Mouse (Mus musculus): ENCODE measurements around the gene Lcor. TPM values are rescaled to one million over a fixed set of nuclear protein-coding genes. Genes with fewer than 3 reads are reported as not detected.

The Lcor gene
- polyA plus RNA-seq, 1 experiment from 2014 or later: 26.6 TPM

DNA sequence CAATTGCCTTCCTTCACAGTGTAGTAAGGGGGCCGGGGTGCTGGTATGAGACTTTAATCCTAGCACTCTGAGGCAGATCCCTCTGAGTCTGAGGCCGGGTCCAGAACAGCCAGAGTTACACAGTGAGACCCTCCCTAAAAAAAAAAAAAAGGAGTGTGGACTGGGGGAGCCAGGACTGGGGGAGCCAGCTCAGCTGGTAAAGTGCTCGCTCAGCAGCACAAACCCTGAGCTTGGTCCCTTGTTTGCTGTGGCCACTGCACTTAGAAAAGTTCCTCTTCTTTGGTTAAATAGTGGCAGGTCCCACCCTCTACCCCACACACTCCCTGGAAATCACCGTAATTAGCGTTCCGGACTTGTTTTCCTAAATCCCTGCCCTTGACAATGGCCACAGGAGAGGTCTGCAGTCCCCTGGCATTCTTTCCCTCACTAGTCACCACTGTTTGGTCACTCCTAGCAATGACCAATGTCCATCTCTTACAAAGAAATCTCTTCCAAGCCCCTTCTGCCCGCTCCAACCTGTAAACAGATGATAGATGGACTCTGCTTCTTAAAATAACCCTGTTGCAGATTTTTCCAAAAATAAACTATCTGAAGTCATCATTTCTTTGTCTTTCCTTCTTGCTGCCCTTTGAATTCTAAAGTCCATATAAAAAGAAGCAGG lies 32.9 kb upstream of the Lcor start:
- Histone ChIP-seq H3K9ac (no peak overlapping the region), H3K4me2 (no peak overlapping the region), H3K4me3 (no peak overlapping the region), H3K27ac (replicated peaks) (no peak overlapping the region), H3K9me3 (no peaks in the 10 kb centered on the region), H3K36me3 (no peaks in the 10 kb centered on the region), H3K4me1 (replicated peaks) (no peaks in the 10 kb centered on the region), H3K27me3 (no peaks in the 10 kb centered on the region)
- 68% methylated on average over 7 of the region's 7 CpGs for WGBS
- no peak for ATAC-seq (ENCODE audit: low read depth)

GRCm38 (mm10) chr19:41452166-41452565 lies 30.3 kb upstream of the Lcor start:
- Histone ChIP-seq H3K4me1 (replicated peaks) (no peaks in the 10 kb centered on the region), H3K4me2 (no peak overlapping the region), H3K36me3 (no peaks in the 10 kb centered on the region), H3K4me3 (no peak overlapping the region), H3K27ac (replicated peaks) (no peak overlapping the region), H3K9me3 (no peaks in the 10 kb centered on the region), H3K27me3 (no peaks in the 10 kb centered on the region), H3K9ac (no peak overlapping the region)
- no peak for ATAC-seq (ENCODE audit: low read depth)
- WGBS: 15% methylated on average over 3 of the region's 3 CpGs

DNA sequence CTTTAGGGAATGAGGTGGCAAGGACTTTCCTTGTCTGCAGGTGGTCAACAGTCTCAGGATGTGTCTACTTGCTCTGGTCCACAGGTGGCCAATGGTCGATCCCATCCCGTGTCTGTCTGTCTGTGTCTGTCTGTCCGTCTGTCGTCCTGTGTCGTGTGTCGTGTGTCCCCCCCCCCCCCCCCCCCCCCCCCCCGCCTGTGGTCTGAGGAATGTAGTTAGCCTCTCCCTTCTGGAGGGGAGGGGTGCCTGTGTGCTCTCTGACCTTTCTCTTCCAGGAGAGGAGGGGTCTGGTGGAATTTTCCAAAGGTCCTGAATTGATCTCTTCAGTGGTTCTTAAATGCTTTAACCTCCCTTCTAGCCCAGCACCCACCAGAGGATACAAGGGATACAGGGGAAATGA lies 27.8 kb upstream of the Lcor start:
- Histone ChIP-seq H3K9me3 (no peaks in the 10 kb centered on the region), H3K4me1 (replicated peaks) (no peaks in the 10 kb centered on the region), H3K36me3 (no peaks in the 10 kb centered on the region), H3K9ac (no peak overlapping the region), H3K27ac (replicated peaks) (no peak overlapping the region), H3K4me3 (no peak overlapping the region), H3K4me2 (no peak overlapping the region), H3K27me3 (no peaks in the 10 kb centered on the region)
- WGBS: 66% methylated on average over 7 of the region's 7 CpGs
- no peak for ATAC-seq (ENCODE audit: low read depth)

GRCm38 (mm10) chr19:41455091-41455626 lies 27.3 kb upstream of the Lcor start:
- no peaks in the 10 kb centered on the region for H3K27me3 ChIP-seq

DNA sequence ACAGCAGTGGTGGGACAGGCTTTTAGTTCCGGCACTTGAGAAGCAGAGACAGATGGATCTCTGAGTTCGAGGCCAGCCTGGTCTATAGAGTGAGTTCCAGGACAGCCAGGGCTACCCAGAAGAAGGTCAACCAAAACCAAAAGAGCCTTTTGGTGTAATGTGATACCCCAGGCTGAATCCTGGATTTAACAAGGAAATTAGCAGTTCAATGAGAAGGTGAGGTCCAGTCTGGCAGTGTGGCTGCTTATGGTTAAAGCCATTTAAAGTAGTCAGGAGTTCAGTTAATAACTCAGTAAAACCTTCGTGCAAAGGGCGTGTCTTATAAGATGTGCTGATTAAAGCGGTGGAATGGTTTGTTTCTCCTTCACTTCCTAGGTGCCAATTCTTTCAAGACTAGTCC lies 25.3 kb upstream of the Lcor start:
- Histone ChIP-seq H3K27ac (replicated peaks) (no peak overlapping the region), H3K4me1 (replicated peaks) (no peaks in the 10 kb centered on the region), H3K36me3 (no peaks in the 10 kb centered on the region), H3K27me3 (no peaks in the 10 kb centered on the region), H3K9me3 (no peaks in the 10 kb centered on the region), H3K4me3 (no peak overlapping the region), H3K9ac (no peak overlapping the region), H3K4me2 (no peak overlapping the region)
- 86% methylated on average over 5 of the region's 5 CpGs for WGBS
- ATAC-seq (ENCODE audit: low read depth): no peak

More at GRCm38 (mm10) chr19:41455091-41455626, 27.3 kb upstream of the Lcor start:
- no peak overlapping the region for H3K4me3 ChIP-seq
- WGBS: 86% methylated on average over 6 of the region's 6 CpGs
- H3K9ac ChIP-seq: no peak overlapping the region
- no peak for ATAC-seq (ENCODE audit: low read depth)
- H3K9me3 ChIP-seq: no peaks in the 10 kb centered on the region
- no peaks in the 10 kb centered on the region for H3K36me3 ChIP-seq
- H3K27ac ChIP-seq (replicated peaks): no peak overlapping the region
- no peak overlapping the region for H3K4me2 ChIP-seq
- H3K4me1 ChIP-seq (replicated peaks): no peaks in the 10 kb centered on the region

GRCm38 (mm10) chr19:41462166-41462735 lies 20.2 kb upstream of the Lcor start:
- Histone ChIP-seq H3K9me3 (no peaks in the 10 kb centered on the region), H3K4me1 (replicated peaks) (no peaks in the 10 kb centered on the region), H3K27me3 (no peaks in the 10 kb centered on the region), H3K4me2 (no peak overlapping the region), H3K36me3 (no peaks in the 10 kb centered on the region), H3K27ac (replicated peaks) (no peak overlapping the region), H3K9ac (no peak overlapping the region), H3K4me3 (no peak overlapping the region)
- 87% methylated on average over 9 of the region's 9 CpGs for WGBS
- ATAC-seq (ENCODE audit: low read depth): no peak

DNA sequence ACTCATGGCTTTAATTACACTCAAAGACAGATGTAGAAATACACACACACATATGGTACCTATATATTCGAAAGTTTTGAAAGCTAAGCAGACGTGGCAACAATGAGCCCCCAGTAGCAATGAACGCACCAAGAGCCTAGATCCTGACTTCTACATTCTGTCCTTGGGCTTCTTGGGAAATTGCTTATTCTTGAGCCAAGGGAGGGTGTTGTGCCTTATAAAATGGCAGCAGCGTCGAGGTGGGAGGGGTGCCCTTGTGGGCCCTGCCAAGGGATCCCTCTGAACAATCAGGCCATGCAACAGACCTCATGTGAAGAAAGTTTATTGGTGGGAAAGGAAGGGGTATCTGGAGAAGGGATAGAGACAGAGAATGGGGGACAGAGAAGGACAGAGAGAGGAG lies 18.6 kb upstream of the Lcor start:
- Histone ChIP-seq H3K4me3 (no peak overlapping the region), H3K9ac (no peak overlapping the region), H3K27me3 (no peaks in the 10 kb centered on the region), H3K9me3 (no peaks in the 10 kb centered on the region), H3K4me2 (no peak overlapping the region), H3K36me3 (no peaks in the 10 kb centered on the region), H3K4me1 (replicated peaks) (no peaks in the 10 kb centered on the region), H3K27ac (replicated peaks) (no peak overlapping the region)
- WGBS: 91% methylated on average over 5 of the region's 5 CpGs
- no peak for ATAC-seq (ENCODE audit: low read depth)

DNA sequence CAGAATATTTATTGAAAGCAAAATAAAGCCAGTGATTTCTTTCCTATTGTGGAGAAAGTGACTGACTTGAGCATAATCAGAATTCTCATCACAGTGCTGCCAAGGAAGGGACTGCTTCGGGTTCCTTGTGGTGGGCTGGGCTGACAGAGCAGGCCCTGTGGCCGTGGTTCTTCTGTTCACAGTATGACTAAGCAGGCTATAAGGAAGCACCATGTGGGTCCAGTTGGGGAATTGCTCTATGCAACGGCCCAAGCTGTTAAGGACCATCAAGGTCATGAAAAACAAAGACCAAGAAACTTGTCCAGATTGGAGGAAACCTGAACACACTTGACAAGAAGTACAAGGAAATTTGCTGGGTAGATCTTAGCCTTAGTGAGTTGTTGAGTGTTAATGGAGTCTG lies 16.0 kb upstream of the Lcor start:
- Histone ChIP-seq H3K27ac (replicated peaks) (no peak overlapping the region), H3K4me2 (no peak overlapping the region), H3K4me1 (replicated peaks) (no peaks in the 10 kb centered on the region), H3K36me3 (no peaks in the 10 kb centered on the region), H3K9me3 (no peaks in the 10 kb centered on the region), H3K9ac (no peak overlapping the region), H3K27me3 (no peaks in the 10 kb centered on the region), H3K4me3 (no peak overlapping the region)
- no peak for ATAC-seq (ENCODE audit: low read depth)
- WGBS: 92% methylated on average over 3 of the region's 3 CpGs

DNA sequence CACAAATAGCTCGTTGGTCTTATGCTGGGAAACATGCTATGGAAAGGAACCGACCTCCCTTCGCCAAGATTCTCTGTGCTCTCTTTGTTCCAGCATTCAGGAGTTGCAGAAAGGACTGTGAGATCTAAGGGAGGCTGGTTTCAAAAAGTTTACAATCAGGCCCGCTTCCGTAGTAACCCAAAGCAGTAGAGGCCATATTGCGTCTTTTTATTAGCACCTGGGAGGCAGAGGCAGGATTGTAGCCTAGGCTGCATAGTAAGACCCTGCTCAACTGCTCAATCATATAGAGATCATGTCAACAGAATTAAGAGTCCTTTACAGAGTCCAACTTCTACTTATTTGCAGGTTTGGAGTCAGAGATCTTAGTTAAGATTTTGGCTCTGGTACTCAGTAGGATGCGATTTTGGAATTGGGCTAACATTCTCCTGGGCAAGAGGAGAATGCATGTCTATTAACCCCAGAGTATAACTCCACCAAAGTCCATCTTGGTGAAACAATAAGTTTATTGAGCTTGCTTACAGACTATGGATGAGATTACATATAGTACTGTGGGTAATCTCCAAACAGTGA lies 8.8 kb upstream of the Lcor start:
- WGBS: 88% methylated on average over 7 of the region's 7 CpGs
- H3K4me1 ChIP-seq (replicated peaks): no peaks in the 10 kb centered on the region
- ATAC-seq (ENCODE audit: low read depth): no peak

DNA sequence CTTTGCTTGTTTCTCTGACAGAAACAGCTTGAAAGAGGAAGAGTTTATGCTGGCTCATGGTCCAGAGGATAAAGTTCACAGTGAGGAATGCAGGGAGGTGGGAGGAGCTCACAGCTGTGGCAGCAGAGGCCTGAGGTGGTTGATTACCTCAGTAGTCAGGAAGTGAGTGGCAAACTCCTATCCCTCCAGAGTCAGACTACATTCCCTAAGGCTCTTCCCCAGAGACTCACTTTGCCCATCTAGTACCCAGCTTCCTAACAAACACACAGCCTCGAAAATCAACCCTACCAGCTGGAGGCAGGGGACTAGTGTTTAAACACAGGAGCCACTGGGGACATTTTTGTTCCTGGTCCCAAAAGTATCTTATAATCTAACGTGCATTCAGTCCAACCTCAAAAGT lies 7.5 kb upstream of the Lcor start:
- WGBS: 65% methylated on average over 2 of the region's 2 CpGs
- Histone ChIP-seq H3K4me2 (no peak overlapping the region), H3K36me3 (no peaks in the 10 kb centered on the region), H3K9ac (no peak overlapping the region), H3K4me1 (replicated peaks) (no peaks in the 10 kb centered on the region), H3K27me3 (no peaks in the 10 kb centered on the region; the same call in 1 of the 2 replicates), H3K9me3 (no peaks in the 10 kb centered on the region), H3K4me3 (no peak overlapping the region), H3K27ac (replicated peaks) (no peak overlapping the region)
- ATAC-seq (ENCODE audit: low read depth): no peak

More for the DNA sequence above, 8.8 kb upstream of the Lcor start:
- Histone ChIP-seq H3K4me2 (no peak overlapping the region), H3K27ac (replicated peaks) (no peak overlapping the region), H3K9ac (no peak overlapping the region), H3K4me3 (no peak overlapping the region), H3K9me3 (no peaks in the 10 kb centered on the region), H3K27me3 (no peaks in the 10 kb centered on the region; the same call in 1 of the 2 replicates), H3K36me3 (no peaks in the 10 kb centered on the region)

DNA sequence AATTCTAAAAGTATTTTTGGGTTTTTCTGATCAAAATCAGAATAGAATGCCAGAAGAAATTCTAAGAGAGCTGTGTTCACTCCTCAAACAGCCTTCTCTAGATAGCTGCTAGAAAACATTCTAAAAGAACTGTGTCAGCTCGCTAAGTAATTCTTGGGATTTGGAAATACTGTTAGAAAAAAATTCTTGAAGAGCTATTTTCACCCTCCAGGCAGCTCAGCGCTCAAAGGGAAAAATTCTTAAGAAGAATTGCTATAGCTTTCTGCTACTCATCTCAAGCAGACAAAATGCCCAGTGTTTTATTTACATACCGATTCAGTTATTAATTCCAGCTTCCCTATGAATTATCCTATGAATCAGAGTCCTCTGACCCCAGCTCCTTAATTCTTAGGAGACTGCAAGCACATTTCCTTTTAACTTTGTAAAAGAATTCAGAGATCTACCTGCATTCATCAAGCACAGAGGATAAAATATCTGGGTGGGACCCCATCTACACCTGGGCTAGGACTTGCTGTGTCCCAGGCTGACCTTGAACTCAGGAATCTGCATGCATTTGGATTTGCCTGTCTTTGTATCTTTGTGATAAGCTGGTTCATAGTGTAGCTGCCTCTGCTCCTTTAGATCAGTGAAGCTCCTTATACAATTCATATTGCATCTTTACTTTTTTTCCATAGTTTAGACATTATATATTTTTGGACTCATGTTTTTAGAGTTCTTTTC lies 5.7 kb upstream of the Lcor start:
- ATAC-seq (ENCODE audit: low read depth): no peak
- H3K4me1 ChIP-seq (replicated peaks): peaks cover 7% of the 10 kb centered on the region; the same call in 1 of the 2 replicates
- H3K27me3 ChIP-seq: no peaks in the 10 kb centered on the region; the same call in 1 of the 2 replicates
- H3K9me3 ChIP-seq: no peaks in the 10 kb centered on the region
- no peak overlapping the region for H3K4me2 ChIP-seq
- no peak overlapping the region for H3K9ac ChIP-seq
- 84% methylated on average over 3 of the region's 3 CpGs for WGBS
- H3K4me3 ChIP-seq: no peak overlapping the region
- H3K27ac ChIP-seq (replicated peaks): no peak overlapping the region
- no peaks in the 10 kb centered on the region for H3K36me3 ChIP-seq
